Mouse (Mus musculus) erythroblast, embryonic 14.5 days (primary cell): ENCODE measurements around the gene Mrps15.

Experiments
- GATA1 ChIP-seq: IDR thresholded peaks from 2 replicates; pipeline ENCODE4 v1.6.1; 2012; ENCODE audit warnings: low read length, inconsistent platforms, mixed read lengths
- TAL1 ChIP-seq: IDR thresholded peaks from 3 replicates; pipeline ENCODE4 v1.6.1; 2012; ENCODE audit warnings: low read length, inconsistent platforms, mixed read lengths

DNA sequence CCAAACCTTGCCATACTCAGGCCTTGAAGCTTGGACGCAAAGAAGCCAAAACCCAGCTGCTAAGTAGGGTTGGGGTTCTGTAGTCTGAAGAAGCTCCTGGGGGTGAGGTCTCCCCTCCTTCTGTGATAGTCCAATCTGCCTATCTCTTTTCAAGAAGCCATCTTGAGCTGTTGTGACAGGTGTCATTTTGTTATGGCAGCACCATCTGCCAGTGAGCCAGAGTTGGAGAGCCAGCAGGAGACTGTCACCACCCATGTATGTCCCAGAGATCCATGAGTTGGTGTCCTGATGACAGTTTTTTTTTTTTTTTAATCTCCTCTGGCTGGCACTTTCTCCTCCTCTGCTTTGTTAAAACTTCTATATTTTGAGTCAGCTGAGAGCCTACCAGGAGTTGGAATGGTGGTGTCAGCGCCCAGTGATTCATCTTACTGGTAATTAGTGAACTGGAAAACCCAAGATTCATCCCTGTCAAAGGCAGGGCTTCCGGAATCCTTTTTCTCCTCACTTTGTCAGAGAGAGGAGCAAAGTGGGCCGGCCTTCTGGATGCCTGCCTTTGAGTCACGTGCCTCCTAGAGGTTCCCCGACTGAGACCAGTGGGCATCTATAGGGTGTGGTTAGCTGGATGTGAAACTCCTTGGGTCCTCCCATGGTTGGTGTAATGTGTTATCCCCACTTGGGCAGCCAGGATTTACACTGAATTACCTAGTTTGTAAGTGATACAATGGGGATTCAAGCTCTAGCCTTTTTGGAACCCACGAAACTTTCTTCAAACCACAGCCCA, 55.5 kb downstream of the Mrps15 start:
- no peak for TF ChIP-seq TAL1
- TF ChIP-seq GATA1, result no peak
